Mouse (Mus musculus): ENCODE results near the gene Islr. TPM values are rescaled to one million over a fixed set of nuclear protein-coding genes. Genes with fewer than 3 reads are reported as not detected.

Islr gene
- polyA plus RNA-seq, 1 experiment from 2014 or later: 4.2 TPM

Small RNA genes within 50 kb of the gene (microRNA-seq; reads per million reads assigned to microRNA genes)
- not detected for gene Mir6385

Other genes with a start within 250 kb of the Islr start
- 0.41 and 0.46 TPM in 2 replicates for gene Cyp11a1, start 197.9 kb downstream of the Islr start, polyA plus RNA-seq (2015; fragmentation: Nextera tagmentation; extraction: Ambion mirVana)
- 0.05 and 0.35 TPM in 2 replicates for gene Stra6, start 140.5 kb downstream of the Islr start, polyA plus RNA-seq (2015; fragmentation: Nextera tagmentation; extraction: Ambion mirVana)
- not detected in 2 replicates for gene Ccdc33, start 85.5 kb downstream of the Islr start, polyA plus RNA-seq (2015; fragmentation: Nextera tagmentation; extraction: Ambion mirVana)
- gene Islr2, start within 50 bp of the Islr start, polyA plus RNA-seq (2015; fragmentation: Nextera tagmentation; extraction: Ambion mirVana): 0.03 TPM in 1 of 2 replicates, not detected in the other
- 18.9 and 21.1 TPM in 2 replicates for gene Pml, start 45.5 kb upstream of the Islr start, polyA plus RNA-seq (2015; fragmentation: Nextera tagmentation; extraction: Ambion mirVana)
- 5.2 and 5.5 TPM in 2 replicates for gene Stoml1, start 48.9 kb upstream of the Islr start, polyA plus RNA-seq (2015; fragmentation: Nextera tagmentation; extraction: Ambion mirVana)
- 2.1 and 2.5 TPM in 2 replicates for gene Loxl1, start 108.9 kb upstream of the Islr start, polyA plus RNA-seq (2015; fragmentation: Nextera tagmentation; extraction: Ambion mirVana)
- not detected in 2 replicates for gene Tbc1d21, start 166.1 kb upstream of the Islr start, polyA plus RNA-seq (2015; fragmentation: Nextera tagmentation; extraction: Ambion mirVana)